Mouse (Mus musculus) lung, embryonic 16.5 days (tissue): ENCODE data around the gene Stc2. TPM values are rescaled to one million over a fixed set of nuclear protein-coding genes. Genes with fewer than 3 reads are reported as not detected.

ENCODE experiments used
- ATAC-seq: fragments of 200-750 bp; cut with Nextera tagmentation; 2 replicates; pipeline ENCODE4 v1.8.0; 2017; ENCODE audit warnings: low read depth, mild to moderate bottlenecking, moderate library complexity
- H3K27ac ChIP-seq: fragments of 300-500 bp; sonication (generic); 2 replicates; pipeline ENCODE4 v1.5.1; 2014; ENCODE audit warnings: mild to moderate bottlenecking, control low read depth, low read length
- H3K27me3 ChIP-seq: fragments of 300-500 bp; sonication (generic); 2 replicates; pipeline ENCODE4 v1.6.1; 2014; ENCODE audit warnings: low read depth, low read length, mixed read lengths; ENCODE audit not compliant: control insufficient read depth, insufficient read depth
- H3K36me3 ChIP-seq: fragments of 300-500 bp; sonication (generic); 2 replicates; pipeline ENCODE4 v1.6.1; 2014; ENCODE audit warnings: low read length; ENCODE audit not compliant: control insufficient read depth, insufficient read depth
- H3K4me1 ChIP-seq: fragments of 300-500 bp; sonication (generic); replicated peaks from 2 replicates; pipeline ENCODE4 v1.6.1; 2014; ENCODE audit warnings: low read length, mixed read lengths; ENCODE audit not compliant: control insufficient read depth, insufficient read depth
- H3K4me2 ChIP-seq: fragments of 300-500 bp; sonication (generic); 2 replicates; pipeline ENCODE4 v1.6.1; 2014; ENCODE audit warnings: low read depth, low read length, control low read depth
- H3K4me3 ChIP-seq: fragments of 300-500 bp; sonication (generic); 2 replicates; pipeline ENCODE4 v1.5.1; 2014; ENCODE audit warnings: mild to moderate bottlenecking, low read length, control low read depth
- H3K9ac ChIP-seq: fragments of 300-500 bp; sonication (generic); 2 replicates; pipeline ENCODE4 v1.6.1; 2014; ENCODE audit warnings: low read length, control low read depth
- H3K9me3 ChIP-seq: fragments of 300-500 bp; sonication (generic); 2 replicates; pipeline ENCODE4 v1.6.1; 2016; ENCODE audit warnings: low read length; ENCODE audit not compliant: control insufficient read depth
- WGBS: fragments of 180-500 bp; shearing (Covaris S2); extraction: QIAGEN DNeasy Blood & Tissue Kit; methylation state at CpG from one replicate; pipeline ENCODE4 v1.1.7; 2014; 5-methylcytosine and 5-hydroxymethylcytosine counted together
- polyA plus RNA-seq: library from polyadenylated mRNA; unstranded; fragments of >200 nt; fragmentation: Nextera tagmentation; extraction: Ambion mirVana; gene quantifications from 2 replicates; pipeline ENCODE4 v1.2.1, GENCODE M21; 2015

Gene Stc2
- polyA plus RNA-seq, result 3.1 and 3.4 TPM in 2 replicates

GRCm38 (mm10) chr11:31369648-31370286 is at the start of gene Stc2:
Gene Stc2, minus strand, starts transcription at chr11:31370074.
- Histone ChIP-seq H3K27me3 (peaks cover 21% of the 10 kb centered on the region), H3K4me1 (peaks cover 25% of the 10 kb centered on the region), H3K9ac (peak within 1 kb of the TSS; percentile 72), H3K27ac (peak within 1 kb of the TSS; percentile 55), H3K36me3 (no peaks in the 10 kb centered on the region), H3K4me2 (peak within 1 kb of the TSS; percentile 99), H3K9me3 (no peaks in the 10 kb centered on the region), H3K4me3 (peak within 1 kb of the TSS; percentile 62)
- WGBS, result under 1% methylated on average over 51 of the region's 51 CpGs
- ATAC-seq, result peak; percentile 73

GRCm38 (mm10) chr11:31417071-31417470 is 47.2 kb upstream of the Stc2 start:
- Histone ChIP-seq H3K4me2 (no peak overlapping the region), H3K36me3 (no peaks in the 10 kb centered on the region), H3K4me1 (no peaks in the 10 kb centered on the region), H3K9me3 (no peaks in the 10 kb centered on the region), H3K4me3 (no peak overlapping the region), H3K27ac (no peak overlapping the region), H3K27me3 (no peaks in the 10 kb centered on the region), H3K9ac (no peak overlapping the region)
- 71% methylated on average over 5 of the region's 5 CpGs for WGBS
- ATAC-seq, result no peak

- Histone ChIP-seq H3K4me3 (no peak overlapping the region), H3K4me2 (no peak overlapping the region), H3K27ac (no peak overlapping the region), H3K36me3 (no peaks in the 10 kb centered on the region), H3K9me3 (no peaks in the 10 kb centered on the region), H3K27me3 (no peaks in the 10 kb centered on the region), H3K9ac (no peak overlapping the region), H3K4me1 (no peaks in the 10 kb centered on the region)
- WGBS, result 67% methylated on average over 3 of the region's 3 CpGs
- ATAC-seq, result no peak
Measured at GRCm38 (mm10) chr11:31412376-31412775, 42.5 kb upstream of the Stc2 start.

GRCm38 (mm10) chr11:31406736-31407135 is 36.9 kb upstream of the Stc2 start:
- Histone ChIP-seq H3K27ac (no peak overlapping the region), H3K4me3 (no peak overlapping the region), H3K4me2 (no peak overlapping the region), H3K27me3 (no peaks in the 10 kb centered on the region), H3K4me1 (no peaks in the 10 kb centered on the region), H3K9me3 (no peaks in the 10 kb centered on the region), H3K9ac (no peak overlapping the region), H3K36me3 (no peaks in the 10 kb centered on the region)
- ATAC-seq, result no peak
- 79% methylated on average over 1 of the region's 1 CpGs for WGBS

GRCm38 (mm10) chr11:31403080-31403479 is 33.2 kb upstream of the Stc2 start:
- no peaks in the 10 kb centered on the region for H3K4me1 ChIP-seq
- H3K4me3 ChIP-seq, result no peak overlapping the region
- WGBS, result 93% methylated on average over 1 of the region's 1 CpGs
- H3K9ac ChIP-seq, result no peak overlapping the region
- no peak for ATAC-seq
- no peak overlapping the region for H3K27ac ChIP-seq
- H3K9me3 ChIP-seq, result no peaks in the 10 kb centered on the region
- H3K27me3 ChIP-seq, result no peaks in the 10 kb centered on the region
- no peak overlapping the region for H3K4me2 ChIP-seq
- no peaks in the 10 kb centered on the region for H3K36me3 ChIP-seq

- Histone ChIP-seq H3K36me3 (no peaks in the 10 kb centered on the region), H3K4me2 (no peak overlapping the region), H3K9ac (no peak overlapping the region), H3K27ac (no peak overlapping the region), H3K27me3 (no peaks in the 10 kb centered on the region), H3K4me1 (no peaks in the 10 kb centered on the region), H3K4me3 (no peak overlapping the region), H3K9me3 (no peaks in the 10 kb centered on the region)
- ATAC-seq, result no peak
- 65% methylated on average over 2 of the region's 2 CpGs for WGBS
Measured at GRCm38 (mm10) chr11:31398604-31399003, 28.7 kb upstream of the Stc2 start.

GRCm38 (mm10) chr11:31396638-31397417 is 27.0 kb upstream of the Stc2 start:
- H3K4me1 ChIP-seq, result no peaks in the 10 kb centered on the region
- H3K4me3 ChIP-seq, result no peak overlapping the region
- ATAC-seq, result no peak
- no peaks in the 10 kb centered on the region for H3K36me3 ChIP-seq
- 70% methylated on average over 6 of the region's 6 CpGs for WGBS
- H3K27ac ChIP-seq, result no peak overlapping the region
- no peaks in the 10 kb centered on the region for H3K27me3 ChIP-seq
- H3K4me2 ChIP-seq, result no peak overlapping the region
- no peak overlapping the region for H3K9ac ChIP-seq
- H3K9me3 ChIP-seq, result no peaks in the 10 kb centered on the region

GRCm38 (mm10) chr11:31394026-31394425 is 24.2 kb upstream of the Stc2 start:
- 61% methylated on average over 6 of the region's 6 CpGs for WGBS
- no peak for ATAC-seq

GRCm38 (mm10) chr11:31392340-31392739 is 22.5 kb upstream of the Stc2 start:
- Histone ChIP-seq H3K27ac (no peak overlapping the region), H3K9me3 (no peaks in the 10 kb centered on the region), H3K4me2 (no peak overlapping the region), H3K9ac (no peak overlapping the region), H3K36me3 (no peaks in the 10 kb centered on the region), H3K4me3 (no peak overlapping the region), H3K4me1 (no peaks in the 10 kb centered on the region), H3K27me3 (no peaks in the 10 kb centered on the region)
- ATAC-seq, result no peak
- WGBS, result 60% methylated on average over 5 of the region's 5 CpGs

More at GRCm38 (mm10) chr11:31394026-31394425, 24.2 kb upstream of the Stc2 start:
- Histone ChIP-seq H3K27me3 (no peaks in the 10 kb centered on the region), H3K27ac (no peak overlapping the region), H3K9ac (no peak overlapping the region), H3K4me2 (no peak overlapping the region), H3K4me1 (no peaks in the 10 kb centered on the region), H3K4me3 (no peak overlapping the region), H3K9me3 (no peaks in the 10 kb centered on the region), H3K36me3 (no peaks in the 10 kb centered on the region)
